Mouse (Mus musculus) liver, embryonic 11.5 days (tissue): Measurements from ENCODE around the gene Fsd1. TPM values are rescaled to one million over a fixed set of nuclear protein-coding genes. Genes with fewer than 3 reads are reported as not detected.

Experiments
- ATAC-seq: fragments of 200-750 bp; cut with Nextera tagmentation; replicated peaks from 2 replicates; pipeline ENCODE4 v1.8.0; 2017; ENCODE audit warnings: moderate number of reproducible peaks, mild to moderate bottlenecking, moderate TSS enrichment, moderate library complexity; ENCODE audit not compliant: low FRiP score
- DNase-seq: peaks from one replicate; pipeline ENCODE4 v3.0.0-alpha.2; 2017; ENCODE audit warnings: low spot score
- H3K27ac ChIP-seq: fragments of 300-500 bp; sonication (generic); 2 replicates; pipeline ENCODE4 v1.5.1; 2014; ENCODE audit warnings: mild to moderate bottlenecking, low read depth, low read length, control low read depth
- H3K27me3 ChIP-seq: fragments of 300-500 bp; sonication (generic); replicated peaks from 2 replicates; pipeline ENCODE4 v1.6.1; 2014; ENCODE audit warnings: low read length, mixed read lengths; ENCODE audit not compliant: control insufficient read depth, insufficient read depth
- H3K36me3 ChIP-seq: fragments of 300-500 bp; sonication (generic); 2 replicates; pipeline ENCODE4 v1.6.1; 2014; ENCODE audit warnings: mild to moderate bottlenecking, low read length, moderate library complexity, mixed read lengths; ENCODE audit not compliant: control insufficient read depth, insufficient read depth
- H3K4me1 ChIP-seq: fragments of 300-500 bp; sonication (generic); replicated peaks from 2 replicates; pipeline ENCODE4 v1.6.1; 2014; ENCODE audit warnings: low read length, mixed read lengths; ENCODE audit not compliant: control insufficient read depth, insufficient read depth
- H3K4me2 ChIP-seq: fragments of 300-500 bp; sonication (generic); 2 replicates; pipeline ENCODE4 v1.6.1; 2014; ENCODE audit warnings: mild to moderate bottlenecking, control low read depth, moderate library complexity
- H3K4me3 ChIP-seq: fragments of 300-500 bp; sonication (generic); 2 replicates; pipeline ENCODE4 v1.5.1; 2014; ENCODE audit warnings: low read depth, low read length, control low read depth
- H3K9ac ChIP-seq: fragments of 300-500 bp; sonication (generic); 2 replicates; pipeline ENCODE4 v1.6.1; 2014; ENCODE audit warnings: low read depth, low read length, control low read depth
- H3K9me3 ChIP-seq: fragments of 300-500 bp; sonication (generic); 2 replicates; pipeline ENCODE4 v1.6.1; 2016; ENCODE audit warnings: low read length, inconsistent platforms, mixed read lengths; ENCODE audit not compliant: control insufficient read depth
- WGBS: fragments of 180-500 bp; shearing (Covaris S2); extraction: QIAGEN DNeasy Blood & Tissue Kit; methylation state at CpG from one replicate; pipeline ENCODE4 v1.1.7; 2014; 5-methylcytosine and 5-hydroxymethylcytosine counted together
- polyA plus RNA-seq: library from polyadenylated mRNA; unstranded; fragments of >200 nt; fragmentation: Nextera tagmentation; extraction: Ambion mirVana; gene quantifications from 2 replicates; pipeline ENCODE4 v1.2.1, GENCODE M21; 2014

Fsd1 gene
- polyA plus RNA-seq, 1 experiment from 2014 or later: 6.4 TPM

DNA sequence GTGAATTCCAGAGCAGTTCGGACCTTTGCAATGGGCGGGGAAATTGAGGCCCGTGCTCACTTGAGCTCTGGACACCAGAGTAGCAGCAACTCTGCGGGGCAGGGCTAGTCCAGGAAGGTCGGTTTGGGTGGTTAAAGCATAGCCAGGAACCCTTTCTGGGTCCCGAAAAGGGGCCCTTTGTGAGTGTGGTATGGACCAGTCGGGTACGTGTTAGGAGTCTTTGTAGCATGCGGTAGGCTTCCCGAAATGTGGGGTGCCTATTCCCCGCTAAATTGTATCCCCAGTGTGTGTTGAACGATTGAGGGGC, 54.5 kb downstream of the Fsd1 start:
- peak overlapping the region; percentile 88 for H3K27ac ChIP-seq
- DNase-seq (no peak), ATAC-seq (no peak)
- peaks cover 16% of the 10 kb centered on the region for H3K36me3 ChIP-seq
- H3K4me2 ChIP-seq: peak overlapping the region; percentile 95
- H3K9ac ChIP-seq: peak overlapping the region; percentile 82
- H3K9me3 ChIP-seq: no peaks in the 10 kb centered on the region
- H3K4me3 ChIP-seq: peak overlapping the region; percentile 72
- no peaks in the 10 kb centered on the region for H3K27me3 ChIP-seq
- peaks cover 12% of the 10 kb centered on the region for H3K4me1 ChIP-seq
- 1% methylated on average over 12 of the region's 12 CpGs for WGBS

Other genes with a start within 250 kb of the Fsd1 start
- gene Adgre4, start 236.5 kb upstream of the Fsd1 start, polyA plus RNA-seq: 1.2 and 1.4 TPM in 2 replicates
- 4.7 and 5.0 TPM in 2 replicates for gene Zfp119a, start 107.6 kb upstream of the Fsd1 start, polyA plus RNA-seq
- gene Zfp959, start 94.4 kb upstream of the Fsd1 start, polyA plus RNA-seq: 12.6 and 13.2 TPM in 2 replicates
- gene Zfp119b, start 37.0 kb upstream of the Fsd1 start, polyA plus RNA-seq: 3.8 and 4.4 TPM in 2 replicates
- gene Ebi3, start 33.9 kb upstream of the Fsd1 start, polyA plus RNA-seq: 3.5 and 4.7 TPM in 2 replicates
- 20.9 and 23.4 TPM in 2 replicates for gene Yju2, start 27.4 kb upstream of the Fsd1 start, polyA plus RNA-seq
- gene Shd, start 16.0 kb upstream of the Fsd1 start, polyA plus RNA-seq: 2.4 and 2.5 TPM in 2 replicates
- 3.4 and 3.5 TPM in 2 replicates for gene Stap2, start 19.1 kb downstream of the Fsd1 start, polyA plus RNA-seq
- gene Mpnd, start 19.2 kb downstream of the Fsd1 start, polyA plus RNA-seq: 42.5 and 47.9 TPM in 2 replicates
- gene Sh3gl1, start 50.1 kb downstream of the Fsd1 start, polyA plus RNA-seq: 96.4 and 99.1 TPM in 2 replicates
- gene Chaf1a, start 53.9 kb downstream of the Fsd1 start, polyA plus RNA-seq: 32.0 and 32.6 TPM in 2 replicates
- gene Ubxn6, start 88.5 kb downstream of the Fsd1 start, polyA plus RNA-seq: 23.1 and 25.7 TPM in 2 replicates
- gene Hdgfl2, start 93.1 kb downstream of the Fsd1 start, polyA plus RNA-seq: 111 and 119 TPM in 2 replicates
- gene Plin4, start 123.3 kb downstream of the Fsd1 start, polyA plus RNA-seq: 0.14 TPM in 1 of 2 replicates, not detected in the other
- gene Plin5, start 131.1 kb downstream of the Fsd1 start, polyA plus RNA-seq: 0.43 and 0.68 TPM in 2 replicates
- 0.23 and 0.34 TPM in 2 replicates for gene Lrg1, start 135.5 kb downstream of the Fsd1 start, polyA plus RNA-seq
- gene Sema6b, start 153.8 kb downstream of the Fsd1 start, polyA plus RNA-seq: 1.4 and 1.5 TPM in 2 replicates
- gene Tnfaip8l1, start 176.0 kb downstream of the Fsd1 start, polyA plus RNA-seq: 6.8 and 7.5 TPM in 2 replicates
- gene Mydgf, start 197.4 kb downstream of the Fsd1 start, polyA plus RNA-seq: 98.7 and 102 TPM in 2 replicates
- 38.8 and 39.6 TPM in 2 replicates for gene Dpp9, start 232.4 kb downstream of the Fsd1 start, polyA plus RNA-seq